Mouse (Mus musculus): ENCODE results near the gene Ptpra. TPM values are rescaled to one million over a fixed set of nuclear protein-coding genes. Genes with fewer than 3 reads are reported as not detected.

The Ptpra gene
- total RNA-seq (2021), result 10 to 100 TPM; 40.9 to 47.9 TPM
- long read RNA-seq, experiment 1, full-length matches to known transcripts, result 38 of 57 reads
- long read RNA-seq, experiment 1, partial matches to known transcripts, result 0 of 57 reads
- long read RNA-seq, experiment 1, other reads (novel, unspliced or antisense), result 19 of 57 reads
- long read RNA-seq, experiment 2, full-length matches to known transcripts, result 19 of 27 reads
- long read RNA-seq, experiment 2, partial matches to known transcripts, result 2 of 27 reads
- long read RNA-seq, experiment 2, other reads (novel, unspliced or antisense), result 6 of 27 reads

DNA sequence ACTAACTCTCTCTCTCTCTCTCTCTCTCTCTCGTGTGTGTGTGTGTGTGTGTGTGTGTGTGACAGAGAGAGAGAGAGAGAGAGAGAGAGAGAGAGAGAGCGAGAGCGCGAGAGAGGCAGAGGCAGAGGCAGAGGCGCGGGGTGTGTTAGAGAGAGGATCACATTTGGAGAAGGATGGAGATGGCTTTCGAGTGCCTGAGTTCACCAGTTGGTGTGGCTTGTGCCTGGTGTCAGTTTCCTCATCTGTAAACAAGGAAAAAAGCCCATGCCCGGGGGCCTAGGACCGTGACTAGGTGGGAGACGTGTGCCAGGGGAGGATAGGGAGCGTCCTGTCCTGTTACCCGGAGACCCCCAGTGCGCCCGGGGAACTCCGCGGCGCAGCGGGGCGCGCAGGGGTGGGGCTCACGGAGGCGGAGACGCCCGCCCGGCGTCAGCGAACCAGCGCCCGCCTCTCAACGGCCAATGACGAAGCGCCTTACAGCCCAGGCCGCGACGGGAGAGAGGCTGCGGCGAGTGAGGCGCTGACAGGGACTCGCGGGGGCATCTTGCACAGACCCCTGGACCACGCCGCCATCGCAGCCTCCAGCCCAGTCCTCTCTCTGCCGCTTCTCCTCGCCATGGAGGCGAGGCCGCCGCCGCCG, at the start of gene Ptpra:
Ptpra (plus strand) TSS at position 485 of the 640 bp plus-strand sequence.
- DNase-seq, result peak; percentile 95 to 96

DNA sequence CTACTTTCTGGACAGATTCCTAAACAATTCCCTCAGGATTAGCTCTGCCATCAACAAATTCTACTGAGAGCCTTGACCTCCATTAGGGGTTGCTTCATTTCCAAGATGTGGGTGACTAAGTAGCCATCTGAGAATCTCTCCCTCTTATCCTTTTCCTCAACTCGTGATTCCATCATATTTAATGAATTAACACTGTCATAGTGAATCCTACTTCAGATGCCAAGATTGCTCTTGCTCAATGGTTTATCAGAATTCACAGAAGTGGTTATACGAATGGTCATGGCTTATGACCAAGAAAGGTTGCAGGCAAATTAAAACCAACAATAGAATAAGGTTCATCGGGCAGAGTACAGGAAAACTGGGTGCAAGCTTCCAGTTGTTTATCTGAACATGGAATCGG, 48.2 kb upstream of the Ptpra start:
- no peak for DNase-seq

DNA sequence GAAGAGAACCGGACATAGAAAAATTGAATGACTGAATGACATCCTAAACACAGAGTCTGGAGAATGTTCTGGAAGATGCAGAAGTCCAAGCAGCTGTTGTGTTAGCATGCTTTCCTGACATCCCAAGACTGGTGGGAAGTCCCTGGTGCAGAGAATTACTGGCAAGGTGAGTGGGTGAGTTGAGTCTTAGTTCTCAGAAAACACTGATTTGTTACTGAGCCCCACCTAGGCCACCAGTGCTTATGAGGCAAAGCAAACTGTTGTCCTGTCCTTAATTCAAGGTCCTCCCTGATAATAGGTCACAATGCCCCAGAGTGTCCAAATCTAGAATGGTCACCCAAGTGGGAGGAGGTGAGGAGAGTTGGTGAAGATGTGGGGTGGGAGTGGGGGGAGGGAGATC, 45.1 kb upstream of the Ptpra start, which contains the start of the genes Gm28372 and 1700020A23Rik:
Gm28372 (plus strand) TSS at position 301 of the 400 bp plus-strand sequence.
1700020A23Rik (plus strand) TSS at position 321 of the 400 bp plus-strand sequence.
- DNase-seq, result no peak

- DNase-seq, result no peak
Observed at GRCm38 (mm10) chr2:130406178-130406577, 43.9 kb upstream of the Ptpra start, which contains the start of gene Tmem239. TSS of gene Tmem239 (plus strand) at chr2:130406478.

GRCm38 (mm10) chr2:130408194-130408593, 41.9 kb upstream of the Ptpra start:
- DNase-seq, result no peak

DNA sequence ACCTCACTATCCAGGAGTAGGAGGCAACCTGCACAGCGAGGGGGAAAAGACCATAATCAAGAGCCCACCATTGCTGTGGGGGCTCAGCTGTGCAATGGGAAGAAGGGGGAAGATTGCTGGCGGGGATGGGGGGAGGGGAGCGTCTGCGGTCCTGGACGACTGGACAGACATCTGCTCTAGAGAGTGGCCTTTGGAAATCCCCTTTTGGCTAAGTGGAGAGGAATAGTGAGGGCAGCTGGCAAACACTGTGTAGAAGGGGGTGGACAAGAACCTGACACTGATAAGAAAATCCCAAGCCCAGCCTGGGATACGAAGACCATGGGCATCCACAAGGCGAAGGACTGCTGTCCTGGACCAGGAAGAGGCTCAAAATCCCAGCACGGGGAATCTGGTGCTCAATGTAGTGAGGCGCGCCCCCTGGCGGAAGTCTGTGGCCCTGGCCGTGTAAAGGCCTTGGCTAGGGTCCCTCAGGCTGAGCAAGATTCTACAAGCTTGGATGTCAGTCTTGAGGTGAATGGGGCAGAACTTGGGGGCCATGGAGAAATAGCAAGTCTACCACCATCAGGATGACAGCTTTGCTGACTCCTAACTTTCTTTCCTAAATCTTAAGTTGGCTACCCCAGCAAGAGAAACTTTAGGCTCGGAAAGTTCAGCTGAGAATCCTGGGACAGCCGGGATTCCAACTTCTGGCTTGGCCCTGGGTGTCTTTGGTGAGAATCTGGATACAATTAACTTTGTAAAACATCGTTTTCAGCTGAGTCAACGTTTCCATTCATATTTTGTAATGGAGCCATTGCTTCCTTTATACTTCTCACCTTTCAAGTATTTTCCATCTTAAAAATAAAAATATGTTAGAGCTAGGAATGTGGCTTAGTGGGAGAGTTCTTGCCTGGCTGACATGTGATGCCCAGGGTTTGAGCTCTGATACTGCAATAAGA, 38.3 kb upstream of the Ptpra start:
- peak; percentile 83 to 92 for DNase-seq

DNA sequence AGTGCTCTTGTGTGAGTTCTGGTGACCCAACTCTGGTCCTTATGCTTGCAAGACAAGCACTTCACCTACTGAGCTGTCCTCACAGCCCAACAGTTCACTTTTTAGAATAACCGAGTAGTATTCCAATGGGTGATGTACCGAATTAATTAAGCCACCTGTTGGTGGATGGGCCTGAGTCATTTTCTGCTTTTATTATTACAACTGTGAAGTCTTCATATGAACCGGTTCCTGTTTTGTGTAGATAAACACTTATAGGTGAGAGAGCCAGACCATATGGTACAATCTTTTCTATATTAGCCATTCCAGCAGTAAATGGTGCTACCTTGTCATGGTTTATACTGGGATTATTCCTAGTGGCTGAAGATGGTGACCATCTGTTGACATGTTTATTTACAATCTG, 37.3 kb upstream of the Ptpra start:
- DNase-seq, result no peak

DNA sequence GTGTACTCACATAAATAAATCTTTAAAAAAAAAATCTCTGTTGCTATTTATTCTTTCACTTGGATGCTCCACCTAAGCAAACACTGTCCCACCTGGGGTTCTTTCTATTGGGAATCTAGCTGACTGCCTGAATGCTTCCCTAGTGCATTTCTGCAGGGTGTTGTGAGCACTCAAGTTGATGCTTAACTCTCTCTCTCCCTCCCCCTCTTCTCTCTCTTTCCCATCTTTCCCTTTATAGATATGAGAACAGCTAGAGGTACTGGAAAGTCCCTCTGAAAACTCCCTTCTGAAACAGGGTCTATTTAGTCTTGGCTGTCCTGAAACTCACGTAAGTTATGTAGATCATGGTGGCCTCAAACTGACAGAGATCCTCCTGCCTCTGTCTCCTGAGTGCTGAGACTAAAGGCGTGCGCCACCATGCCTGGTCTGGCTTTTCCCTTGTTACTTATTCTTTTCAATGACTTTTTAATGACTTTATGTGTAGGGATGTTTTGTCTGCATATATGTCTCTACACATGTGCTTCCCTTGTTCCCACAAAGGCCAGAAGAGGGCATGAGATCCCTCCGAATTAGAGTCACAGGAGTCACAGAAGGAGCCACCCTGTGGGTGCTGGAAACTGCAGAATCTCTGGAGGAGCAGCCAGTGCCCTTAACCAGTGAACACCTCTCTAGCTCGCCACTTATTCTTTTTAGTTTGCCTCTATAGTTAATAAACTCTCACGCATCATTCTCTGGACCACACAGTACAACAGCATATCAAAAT, 35.8 kb upstream of the Ptpra start:
- no peak for DNase-seq

- no peak for DNase-seq
Observed at GRCm38 (mm10) chr2:130421781-130422620, 28.1 kb upstream of the Ptpra start.

DNA sequence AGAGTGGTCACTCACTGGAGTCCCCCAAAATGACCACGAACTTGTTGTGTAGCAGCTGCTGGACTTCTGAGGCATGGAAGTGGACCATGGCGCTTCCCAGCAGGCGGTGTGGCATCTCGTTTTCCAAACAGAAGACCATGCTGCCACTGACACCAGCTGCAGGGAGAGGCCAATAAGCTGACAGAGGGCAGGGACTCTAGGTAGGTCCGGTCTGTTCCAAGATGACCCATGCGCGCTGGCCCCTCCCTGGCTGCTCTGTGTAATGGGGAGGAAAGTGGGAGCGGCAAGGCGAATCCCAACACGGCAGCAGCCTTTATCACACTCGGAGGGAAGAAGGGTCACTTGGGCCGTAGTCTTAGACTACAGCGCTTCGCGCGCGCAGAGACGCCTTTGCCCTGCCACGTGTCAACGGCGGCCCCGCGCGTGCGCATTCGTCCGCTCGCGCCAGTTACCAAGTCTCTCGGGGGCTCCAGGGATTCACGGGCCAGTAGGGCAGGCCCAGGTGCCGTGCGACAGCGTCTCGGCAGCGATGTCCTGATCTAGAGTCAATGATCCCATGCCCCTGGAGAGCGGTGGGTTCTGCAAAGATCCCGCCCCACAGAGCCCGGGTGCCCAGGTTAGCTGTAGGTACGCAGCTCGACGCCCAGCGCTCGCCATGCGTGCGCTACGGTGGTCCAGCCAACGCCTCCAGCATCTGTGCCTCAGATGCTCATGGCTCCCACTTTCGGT, 26.5 kb upstream of the Ptpra start:
- DNase-seq, result peak; percentile 81 to 82

DNA sequence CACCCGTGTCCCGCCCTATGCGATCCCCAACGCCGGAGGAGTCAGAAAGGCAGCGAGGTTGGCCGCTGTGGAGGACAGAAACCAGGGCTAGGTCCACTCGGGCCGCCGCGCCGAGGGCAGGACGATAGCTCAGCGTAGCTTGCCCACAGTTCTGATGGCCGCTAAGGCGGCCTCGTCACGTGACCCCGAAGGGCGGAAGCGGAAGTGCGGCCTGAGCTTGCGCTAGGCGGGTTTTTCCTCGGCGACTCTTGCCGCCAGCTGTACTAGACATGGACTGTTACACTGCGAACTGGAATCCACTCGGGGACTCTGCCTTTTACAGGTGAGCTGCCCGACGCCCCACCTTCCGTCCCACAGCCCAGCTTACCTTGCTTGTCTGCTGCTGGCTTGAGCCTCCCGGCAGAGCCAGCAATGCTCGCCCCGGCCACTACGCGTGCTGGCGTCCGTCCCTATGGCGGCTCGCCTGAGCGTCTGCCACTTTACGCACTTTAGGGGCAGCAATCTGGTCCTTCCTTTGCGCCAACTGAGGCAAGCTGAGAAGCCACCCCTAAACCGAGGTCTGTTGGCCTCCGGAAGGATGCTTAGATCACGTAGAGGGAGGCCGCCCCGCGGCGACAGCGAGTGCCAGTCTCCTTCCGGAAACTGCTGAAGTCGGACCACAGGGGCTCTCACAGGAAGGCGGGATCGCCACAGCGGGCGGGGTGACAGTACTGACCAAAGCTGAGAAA, 25.8 kb upstream of the Ptpra start, which contains the start of the genes Vps16 and Pced1a:
Vps16 (plus strand) TSS at position 214 of the 728 bp plus-strand sequence.
Pced1a (minus strand) TSS at position 576 of the 728 bp plus-strand sequence.
- DNase-seq, result peak; percentile 95 to 96

DNA sequence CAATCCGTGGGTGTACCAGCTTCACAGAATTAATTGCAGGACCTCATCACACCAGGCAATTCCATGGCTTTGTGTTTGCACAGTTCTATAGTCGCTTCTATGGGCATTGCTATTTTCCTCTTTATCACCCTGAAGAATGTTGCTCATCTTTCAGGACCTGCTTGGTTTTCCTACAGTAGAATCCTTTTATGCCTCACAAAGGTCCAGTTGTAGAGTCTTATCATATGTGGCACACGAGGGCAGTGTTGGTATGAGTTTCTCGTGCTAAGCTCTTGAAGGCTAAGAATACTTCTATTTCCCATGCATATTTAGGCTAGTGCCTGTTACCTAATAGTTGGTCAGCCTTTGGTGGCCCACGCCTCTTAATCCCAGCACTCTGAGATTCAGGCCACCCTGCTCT, 25.0 kb upstream of the Ptpra start:
- DNase-seq, result peak in 1 of 2 experiments; percentile 24

DNA sequence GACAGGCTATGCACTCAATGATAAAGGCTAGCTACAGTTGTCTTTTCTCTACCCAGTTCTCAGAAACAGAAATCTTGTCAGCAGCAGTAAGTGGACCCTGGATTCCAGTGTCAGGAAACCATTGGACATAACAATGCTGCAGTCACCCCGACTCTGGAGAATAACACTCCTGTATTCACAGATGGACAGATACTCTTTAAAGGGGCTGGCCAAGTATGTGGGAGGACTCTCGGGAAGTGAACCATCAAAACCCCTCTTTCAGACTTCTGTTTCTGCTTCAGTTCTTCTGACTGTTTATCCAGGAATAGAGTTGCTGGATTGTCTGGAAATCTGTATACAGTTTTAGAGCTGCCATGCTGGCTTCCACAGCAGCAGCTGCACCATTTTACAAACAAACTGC, 20.2 kb upstream of the Ptpra start:
- no peak for DNase-seq

DNA sequence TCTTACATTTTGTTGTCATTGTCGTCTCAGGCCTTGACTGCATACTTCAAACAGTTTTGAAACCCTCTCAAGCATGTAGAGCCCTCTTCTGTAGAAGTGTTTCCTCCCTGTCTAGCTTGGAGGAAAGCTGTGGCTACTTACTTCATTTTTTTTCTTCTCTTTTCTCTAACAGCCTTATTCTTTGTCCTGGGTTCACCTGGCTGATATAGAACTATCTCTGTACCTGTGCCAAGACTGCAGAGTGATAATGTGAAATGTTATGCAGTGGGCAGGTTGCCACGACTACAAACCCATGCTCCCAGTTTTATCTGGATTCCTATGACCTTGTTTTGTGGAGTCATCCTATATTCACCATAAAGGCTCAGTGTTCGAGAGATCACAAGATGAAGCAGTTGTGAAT, 19.6 kb upstream of the Ptpra start:
- DNase-seq, result no peak

DNA sequence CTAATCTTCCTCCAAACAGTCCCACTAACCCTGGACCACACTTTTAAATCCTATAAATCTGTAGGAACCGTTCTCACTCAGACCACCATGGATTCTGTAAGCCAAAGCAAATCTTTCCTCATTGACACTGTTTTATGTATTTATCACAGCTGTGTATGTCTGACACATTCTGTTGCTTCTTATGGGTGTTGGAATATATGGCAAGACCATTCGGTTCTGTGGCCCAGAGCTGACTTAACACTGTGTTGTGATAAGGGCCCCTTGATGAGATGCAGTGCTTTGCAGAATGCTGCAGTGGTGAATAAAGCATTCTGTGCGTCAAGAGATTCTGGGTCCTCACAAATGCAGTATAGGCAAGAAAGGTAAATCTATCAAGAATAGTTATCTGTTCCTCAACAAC, 17.9 kb upstream of the Ptpra start:
- DNase-seq, result no peak

DNA sequence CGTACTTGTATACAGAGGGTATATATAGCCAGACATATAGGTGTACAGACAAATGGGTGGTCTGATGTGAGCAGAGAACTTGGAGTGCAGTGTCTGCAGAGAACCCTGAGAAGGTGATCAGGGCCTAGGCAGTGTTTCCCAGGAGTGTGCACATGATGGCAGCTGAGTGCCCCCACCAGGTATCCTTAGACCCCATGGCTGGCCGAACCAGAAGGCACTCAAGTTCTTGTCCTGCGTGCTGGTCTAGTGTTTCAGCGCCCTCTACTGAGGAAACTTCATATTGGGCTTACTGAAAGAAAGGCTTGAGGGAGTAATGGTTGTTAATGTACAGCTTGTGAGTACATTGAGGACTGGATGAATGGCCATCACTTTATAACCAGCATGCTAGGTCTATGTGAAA, 16.9 kb upstream of the Ptpra start:
- peak; percentile 36 to 75 for DNase-seq

DNA sequence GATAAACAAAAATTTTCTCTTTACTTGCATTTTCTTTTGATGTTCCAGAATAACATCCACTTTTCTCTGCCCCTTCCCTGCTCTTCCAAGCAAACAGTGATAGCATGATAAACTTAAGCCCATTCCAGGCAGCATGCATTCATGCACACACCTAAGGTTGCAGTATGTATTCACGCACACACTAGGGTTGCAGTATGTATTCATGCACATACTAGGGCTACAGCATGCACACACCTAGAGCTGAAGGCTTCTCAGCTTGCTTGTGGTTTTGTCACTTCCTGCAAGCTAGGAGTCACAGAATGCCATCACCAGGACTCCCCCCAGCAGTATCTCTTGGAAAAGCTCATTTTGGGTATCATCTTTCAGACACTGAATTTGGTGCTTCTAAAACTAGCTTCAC, 13.3 kb upstream of the Ptpra start:
- DNase-seq, result no peak

DNA sequence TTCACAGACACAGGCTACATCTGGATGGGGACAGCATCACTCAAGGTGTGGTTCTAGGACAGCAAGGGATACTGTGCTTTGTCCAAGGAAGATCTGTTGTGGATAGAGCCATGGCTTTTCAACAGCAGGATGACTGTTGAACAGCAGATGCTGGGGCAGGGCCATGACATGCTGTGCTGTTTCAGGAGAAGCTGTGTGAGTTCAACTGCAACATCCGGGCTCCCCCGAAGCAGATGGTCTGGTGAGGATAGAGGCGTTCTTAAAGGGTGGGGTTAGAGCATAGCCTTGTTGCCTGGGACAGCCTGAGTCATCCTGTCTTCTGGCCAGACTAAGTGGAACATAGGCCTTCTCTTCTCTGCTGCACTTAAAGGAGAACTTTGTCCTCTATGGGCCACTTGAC, 11.2 kb upstream of the Ptpra start:
- DNase-seq, result peak in 1 of 2 experiments; percentile 14

- DNase-seq, result no peak
Observed at GRCm38 (mm10) chr2:130439840-130440480, 10.1 kb upstream of the Ptpra start.
